Mouse (Mus musculus) urinary bladder, postnatal 36 days (tissue): ENCODE measurements at regions not wholly inside any gene's neighbourhood (a gene's known extent, or its start where the extent isn't known, plus 50 kb on each side); places are given as distances from the start of the nearest gene placed in this dataset.

ENCODE experiments used
- DNase-seq, 2 experiments: peaks; one replicate each; pipeline ENCODE4 v3.0.0; 2022; ENCODE audit warnings: low spot score in 2 of 2, mixed read lengths in 1 of 2

GRCm38 (mm10) chr8:64342397-64342796, 136.3 kb upstream of the Tll1 start:
- DNase-seq: no peak

- DNase-seq: no peak
Observed at GRCm38 (mm10) chr8:64337356-64337755, 131.3 kb upstream of the Tll1 start.

GRCm38 (mm10) chr8:64336546-64336945, 130.5 kb upstream of the Tll1 start:
- DNase-seq: no peak

- DNase-seq: no peak
Observed at GRCm38 (mm10) chr8:64335495-64335894, 129.4 kb upstream of the Tll1 start.

GRCm38 (mm10) chr8:64323985-64324384, 117.9 kb upstream of the Tll1 start:
- no peak for DNase-seq

- DNase-seq: no peak
Observed at GRCm38 (mm10) chr8:64320343-64320742, 114.3 kb upstream of the Tll1 start.

- no peak for DNase-seq
Observed at GRCm38 (mm10) chr8:64319220-64319820, 113.2 kb upstream of the Tll1 start.

GRCm38 (mm10) chr8:64318524-64319219, 112.6 kb upstream of the Tll1 start:
- no peak for DNase-seq

- no peak for DNase-seq
Observed at GRCm38 (mm10) chr8:64317815-64318214, 111.7 kb upstream of the Tll1 start.

GRCm38 (mm10) chr8:64307995-64308394, 101.9 kb upstream of the Tll1 start:
- no peak for DNase-seq

- no peak for DNase-seq
Observed at GRCm38 (mm10) chr8:64282806-64283205, 76.7 kb upstream of the Tll1 start.

GRCm38 (mm10) chr8:64281598-64281997, 75.5 kb upstream of the Tll1 start:
- DNase-seq: no peak

GRCm38 (mm10) chr8:64280391-64280790, 74.3 kb upstream of the Tll1 start:
- no peak for DNase-seq

GRCm38 (mm10) chr8:64276058-64276457, 70.0 kb upstream of the Tll1 start:
- no peak for DNase-seq

- no peak for DNase-seq
Observed at GRCm38 (mm10) chr8:64265304-64265945, 59.4 kb upstream of the Tll1 start.
